Mouse (Mus musculus) bone marrow macrophage, adult 2 months (primary cell): ENCODE measurements around the gene Sod1. TPM values are rescaled to one million over a fixed set of nuclear protein-coding genes. Genes with fewer than 3 reads are reported as not detected.

Experiments used
- H3K27ac ChIP-seq: 2 replicates; pipeline ENCODE4 v1.5.1; 2012; ENCODE audit warnings: low read depth, low read length; ENCODE audit not compliant: insufficient read depth
- H3K4me1 ChIP-seq: 2 replicates; pipeline ENCODE4 v1.6.1; 2012; ENCODE audit warnings: low read length; ENCODE audit not compliant: control insufficient read depth, insufficient read depth
- H3K4me3 ChIP-seq: 2 replicates; pipeline ENCODE4 v1.5.1; 2012; ENCODE audit warnings: mild to moderate bottlenecking, low read length, moderate library complexity; ENCODE audit not compliant: insufficient read depth
- CTCF ChIP-seq: IDR thresholded peaks from 2 replicates; pipeline ENCODE4 v1.5.1; 2012; ENCODE audit warnings: low read depth, mild to moderate bottlenecking, low read length, moderate library complexity
- POLR2A ChIP-seq: IDR thresholded peaks from 2 replicates; pipeline ENCODE4 v1.6.1; 2012; ENCODE audit warnings: mild to moderate bottlenecking, low read depth, low read length, borderline replicate concordance
- polyA plus RNA-seq: library from polyadenylated mRNA; stranded (reverse); fragments of >200 nt; gene quantifications from 2 replicates; pipeline ENCODE4 v1.2.4, GENCODE M21; 2012; ENCODE audit not compliant: missing spikeins, insufficient read depth, insufficient read length

Sod1 gene
- polyA plus RNA-seq, 1 experiment = 892 TPM

- no peak overlapping the region for H3K27ac ChIP-seq
- no peak for TF ChIP-seq CTCF
- no peak for TF ChIP-seq POLR2A
- H3K4me3 ChIP-seq = no peak overlapping the region
- H3K4me1 ChIP-seq = no peaks in the 10 kb centered on the region
Observed at GRCm38 (mm10) chr16:90252521-90252920, 32.0 kb downstream of the Sod1 start.

- Histone ChIP-seq H3K27ac (no peak overlapping the region), H3K4me3 (no peak overlapping the region), H3K4me1 (peaks cover 15% of the 10 kb centered on the region)
- TF ChIP-seq POLR2A (no peak), CTCF (no peak)
Observed at GRCm38 (mm10) chr16:90258950-90259349, 38.4 kb downstream of the Sod1 start.

- Histone ChIP-seq H3K4me3 (no peak overlapping the region), H3K27ac (no peak overlapping the region), H3K4me1 (peaks cover 15% of the 10 kb centered on the region)
- TF ChIP-seq CTCF = no peak
Observed at GRCm38 (mm10) chr16:90259623-90260022, 39.1 kb downstream of the Sod1 start.

- Histone ChIP-seq H3K4me1 (peaks cover 15% of the 10 kb centered on the region), H3K4me3 (no peak overlapping the region), H3K27ac (no peak overlapping the region)
- TF ChIP-seq CTCF (no peak), POLR2A (no peak)
Observed at GRCm38 (mm10) chr16:90260097-90260496, 39.5 kb downstream of the Sod1 start.

GRCm38 (mm10) chr16:90261791-90262190, 41.2 kb downstream of the Sod1 start:
- peaks cover 21% of the 10 kb centered on the region for H3K4me1 ChIP-seq
- TF ChIP-seq POLR2A (no peak), CTCF (no peak)
- H3K27ac ChIP-seq = no peak overlapping the region
- H3K4me3 ChIP-seq = no peak overlapping the region

- no peak overlapping the region for H3K27ac ChIP-seq
- peaks cover 28% of the 10 kb centered on the region for H3K4me1 ChIP-seq
Observed at GRCm38 (mm10) chr16:90264021-90264420, 43.5 kb downstream of the Sod1 start.

GRCm38 (mm10) chr16:90265106-90265505, 44.6 kb downstream of the Sod1 start:
- TF ChIP-seq POLR2A (no peak), CTCF (no peak)
- Histone ChIP-seq H3K4me1 (peaks cover 20% of the 10 kb centered on the region), H3K27ac (no peak overlapping the region), H3K4me3 (no peak overlapping the region)

More at GRCm38 (mm10) chr16:90264021-90264420, 43.5 kb downstream of the Sod1 start:
- H3K4me3 ChIP-seq = no peak overlapping the region
- TF ChIP-seq POLR2A (no peak), CTCF (no peak)

GRCm38 (mm10) chr16:90266581-90266980, 46.0 kb downstream of the Sod1 start:
- no peak for TF ChIP-seq CTCF
- no peak for TF ChIP-seq POLR2A
- Histone ChIP-seq H3K4me3 (no peak overlapping the region), H3K4me1 (peaks cover 16% of the 10 kb centered on the region), H3K27ac (no peak overlapping the region)

GRCm38 (mm10) chr16:90275521-90275920, 55.0 kb downstream of the Sod1 start:
- Histone ChIP-seq H3K27ac (no peak overlapping the region), H3K4me1 (peaks cover 22% of the 10 kb centered on the region), H3K4me3 (no peak overlapping the region)
- no peak for TF ChIP-seq POLR2A
- TF ChIP-seq CTCF = no peak

Other genes with a start within 250 kb of the Sod1 start
- gene Tiam1, start 77.0 kb upstream of the Sod1 start, polyA plus RNA-seq = 18.2 and 21.4 TPM in 2 replicates
- 30.8 and 39.2 TPM in 2 replicates for gene Scaf4, start 63.7 kb downstream of the Sod1 start, polyA plus RNA-seq
- gene Hunk, start 165.3 kb downstream of the Sod1 start, polyA plus RNA-seq = 0.17 TPM in 1 of 2 replicates, not detected in the other